Mouse (Mus musculus): Measurements from ENCODE around the gene 1810009J06Rik. TPM values are rescaled to one million over a fixed set of nuclear protein-coding genes. Genes with fewer than 3 reads are reported as not detected.

1810009J06Rik gene
- polyA plus RNA-seq (2014; fragmentation: Illumina TruSeq; extraction: RNeasy Lipid Tissue Mini Kit (QIAGEN cat#74804); ENCODE audit: low read depth, low replicate concordance) = not detected

GRCm38 (mm10) chr6:40964454-40964853, at the start of gene 1810009J06Rik:
Gene 1810009J06Rik, plus strand, starts transcription at chr6:40964754.

GRCm38 (mm10) chr6:40940457-40940856, 24.1 kb upstream of the 1810009J06Rik start, which contains the start of gene 1700074P13Rik:
Gene 1700074P13Rik, minus strand, starts transcription at chr6:40940557.

GRCm38 (mm10) chr6:40951770-40952169, 12.8 kb upstream of the 1810009J06Rik start, which contains the start of gene Gm4744:
Gene Gm4744, minus strand, starts transcription at chr6:40951870.

GRCm38 (mm10) chr6:40999379-40999778, 34.8 kb downstream of the 1810009J06Rik start, which contains the start of gene Gm2663:
Gene Gm2663, minus strand, starts transcription at chr6:40999479.

Other genes starting within 250 kb of the 1810009J06Rik start
- gene Moxd2, start 77.3 kb upstream of the 1810009J06Rik start, polyA plus RNA-seq (2014; fragmentation: Illumina TruSeq; extraction: RNeasy Lipid Tissue Mini Kit (QIAGEN cat#74804); ENCODE audit: low read depth, low replicate concordance) = not detected
- gene Prss58, start 64.4 kb upstream of the 1810009J06Rik start, polyA plus RNA-seq (2014; fragmentation: Illumina TruSeq; extraction: RNeasy Lipid Tissue Mini Kit (QIAGEN cat#74804); ENCODE audit: low read depth, low replicate concordance) = not detected
- gene 1700074P13Rik, start 24.2 kb upstream of the 1810009J06Rik start, polyA plus RNA-seq (2014; fragmentation: Illumina TruSeq; extraction: RNeasy Lipid Tissue Mini Kit (QIAGEN cat#74804); ENCODE audit: low read depth, low replicate concordance) = not detected
- gene Gm4744, start 12.9 kb upstream of the 1810009J06Rik start, polyA plus RNA-seq (2014; fragmentation: Illumina TruSeq; extraction: RNeasy Lipid Tissue Mini Kit (QIAGEN cat#74804); ENCODE audit: low read depth, low replicate concordance) = not detected
- not detected for gene Gm2663, start 34.7 kb downstream of the 1810009J06Rik start, polyA plus RNA-seq (2014; fragmentation: Illumina TruSeq; extraction: RNeasy Lipid Tissue Mini Kit (QIAGEN cat#74804); ENCODE audit: low read depth, low replicate concordance)
- not detected for gene 2210010C04Rik, start 70.8 kb downstream of the 1810009J06Rik start, polyA plus RNA-seq (2014; fragmentation: Illumina TruSeq; extraction: RNeasy Lipid Tissue Mini Kit (QIAGEN cat#74804); ENCODE audit: low read depth, low replicate concordance)

Data from kidney, adult 10 weeks (tissue).